Mouse (Mus musculus) neural tube, embryonic 13.5 days (tissue): Measurements from ENCODE around the gene Kcnq2. TPM values are rescaled to one million over a fixed set of nuclear protein-coding genes. Genes with fewer than 3 reads are reported as not detected.
A peak's percentile ranks its signal among the peaks of the same experiment; 100 is the strongest.

Source experiments
- ATAC-seq: fragments of 200-750 bp; cut with Nextera tagmentation; 2 replicates; pipeline ENCODE4 v1.8.0; 2017; ENCODE audit warnings: low read depth, mild to moderate bottlenecking, moderate TSS enrichment, moderate library complexity
- H3K27ac ChIP-seq: fragments of 300-500 bp; sonication (generic); replicated peaks from 2 replicates; pipeline ENCODE4 v1.5.1; 2015; ENCODE audit warnings: moderate library complexity, mild to moderate bottlenecking, inconsistent platforms
- H3K27me3 ChIP-seq: fragments of 300-500 bp; sonication (generic); 2 replicates; pipeline ENCODE4 v1.6.1; 2015; ENCODE audit warnings: mild to moderate bottlenecking, inconsistent platforms
- H3K36me3 ChIP-seq: fragments of 300-500 bp; sonication (generic); 2 replicates; pipeline ENCODE4 v1.6.1; 2015; ENCODE audit warnings: mild to moderate bottlenecking, inconsistent platforms
- H3K4me1 ChIP-seq: fragments of 300-500 bp; sonication (generic); replicated peaks from 2 replicates; pipeline ENCODE4 v1.6.1; 2015; ENCODE audit warnings: inconsistent platforms
- H3K4me2 ChIP-seq: fragments of 300-500 bp; sonication (generic); 2 replicates; pipeline ENCODE4 v1.6.1; 2015; ENCODE audit warnings: inconsistent platforms, mild to moderate bottlenecking, moderate library complexity
- H3K4me3 ChIP-seq: fragments of 300-500 bp; sonication (generic); 2 replicates; pipeline ENCODE4 v1.5.1; 2015; ENCODE audit warnings: mild to moderate bottlenecking, inconsistent platforms
- H3K9ac ChIP-seq: fragments of 300-500 bp; sonication (generic); 2 replicates; pipeline ENCODE4 v1.6.1; 2015; ENCODE audit warnings: moderate library complexity, mild to moderate bottlenecking, inconsistent platforms
- H3K9me3 ChIP-seq: fragments of 300-500 bp; sonication (generic); 2 replicates; pipeline ENCODE4 v1.6.1; 2016; ENCODE audit warnings: inconsistent platforms
- WGBS: fragments of 180-500 bp; shearing (Covaris S2); methylation state at CpG from one replicate; pipeline ENCODE4 v1.1.7; 2015; 5-methylcytosine and 5-hydroxymethylcytosine counted together
- polyA plus RNA-seq: library from polyadenylated mRNA; unstranded; fragments of >200 nt; fragmentation: Nextera tagmentation; extraction: Ambion mirVana; gene quantifications from 2 replicates; pipeline ENCODE4 v1.2.1, GENCODE M21; 2015

The Kcnq2 gene
- polyA plus RNA-seq, 1 experiment from 2014 or later, result 43.9 TPM

- WGBS, result 73% methylated on average over 8 of the region's 8 CpGs
- Histone ChIP-seq H3K9me3 (no peaks in the 10 kb centered on the region), H3K27me3 (no peaks in the 10 kb centered on the region), H3K4me1 (no peaks in the 10 kb centered on the region), H3K9ac (no peak overlapping the region), H3K4me3 (no peak overlapping the region), H3K27ac (no peak overlapping the region), H3K4me2 (no peak overlapping the region), H3K36me3 (peaks cover 93% of the 10 kb centered on the region)
- ATAC-seq, result no peak
Measured at GRCm38 (mm10) chr2:181084997-181085396, 50.1 kb downstream of the Kcnq2 start.

GRCm38 (mm10) chr2:181083945-181084344 lies 51.2 kb downstream of the Kcnq2 start:
- Histone ChIP-seq H3K27ac (no peak overlapping the region), H3K4me3 (no peak overlapping the region), H3K4me2 (no peak overlapping the region), H3K4me1 (no peaks in the 10 kb centered on the region), H3K27me3 (no peaks in the 10 kb centered on the region), H3K36me3 (peaks cover 93% of the 10 kb centered on the region), H3K9ac (no peak overlapping the region), H3K9me3 (no peaks in the 10 kb centered on the region)
- ATAC-seq, result no peak
- 67% methylated on average over 4 of the region's 4 CpGs for WGBS

- WGBS, result 64% methylated on average over 5 of the region's 5 CpGs
Measured at GRCm38 (mm10) chr2:181080886-181081285, 54.2 kb downstream of the Kcnq2 start.

GRCm38 (mm10) chr2:181079518-181079917 lies 55.6 kb downstream of the Kcnq2 start:
- no peak overlapping the region for H3K4me3 ChIP-seq
- H3K4me2 ChIP-seq, result no peak overlapping the region
- no peaks in the 10 kb centered on the region for H3K9me3 ChIP-seq
- no peak for ATAC-seq
- WGBS, result 97% methylated on average over 2 of the region's 2 CpGs
- peaks cover 57% of the 10 kb centered on the region for H3K36me3 ChIP-seq
- H3K27ac ChIP-seq, result no peak overlapping the region
- no peaks in the 10 kb centered on the region for H3K4me1 ChIP-seq
- no peak overlapping the region for H3K9ac ChIP-seq
- H3K27me3 ChIP-seq, result no peaks in the 10 kb centered on the region

More at GRCm38 (mm10) chr2:181080886-181081285, 54.2 kb downstream of the Kcnq2 start:
- H3K27ac ChIP-seq, result no peak overlapping the region
- no peak overlapping the region for H3K4me3 ChIP-seq
- peaks cover 71% of the 10 kb centered on the region for H3K36me3 ChIP-seq
- no peaks in the 10 kb centered on the region for H3K9me3 ChIP-seq
- H3K4me2 ChIP-seq, result no peak overlapping the region
- ATAC-seq, result no peak
- no peaks in the 10 kb centered on the region for H3K27me3 ChIP-seq
- no peaks in the 10 kb centered on the region for H3K4me1 ChIP-seq
- H3K9ac ChIP-seq, result no peak overlapping the region

GRCm38 (mm10) chr2:181078908-181079307 lies 56.2 kb downstream of the Kcnq2 start:
- 88% methylated on average over 2 of the region's 2 CpGs for WGBS
- Histone ChIP-seq H3K27me3 (no peaks in the 10 kb centered on the region), H3K36me3 (peaks cover 52% of the 10 kb centered on the region), H3K27ac (no peak overlapping the region), H3K4me1 (no peaks in the 10 kb centered on the region), H3K9ac (no peak overlapping the region), H3K4me3 (no peak overlapping the region), H3K9me3 (no peaks in the 10 kb centered on the region), H3K4me2 (no peak overlapping the region)
- ATAC-seq, result no peak

GRCm38 (mm10) chr2:181075501-181075900 lies 59.6 kb downstream of the Kcnq2 start:
- no peaks in the 10 kb centered on the region for H3K27me3 ChIP-seq
- H3K4me2 ChIP-seq, result no peak overlapping the region
- 82% methylated on average over 12 of the region's 12 CpGs for WGBS
- H3K36me3 ChIP-seq, result peaks cover 19% of the 10 kb centered on the region
- H3K4me1 ChIP-seq, result no peaks in the 10 kb centered on the region
- H3K4me3 ChIP-seq, result no peak overlapping the region
- no peak overlapping the region for H3K27ac ChIP-seq
- no peak overlapping the region for H3K9ac ChIP-seq
- no peaks in the 10 kb centered on the region for H3K9me3 ChIP-seq
- no peak for ATAC-seq

- no peaks in the 10 kb centered on the region for H3K36me3 ChIP-seq
- H3K4me3 ChIP-seq, result no peak overlapping the region
- no peaks in the 10 kb centered on the region for H3K9me3 ChIP-seq
- ATAC-seq, result peak; percentile 52; the same call in 1 of the 2 replicates
- no peak overlapping the region for H3K27ac ChIP-seq
- H3K4me2 ChIP-seq, result no peak overlapping the region
- H3K4me1 ChIP-seq, result no peaks in the 10 kb centered on the region
- WGBS, result 4% methylated on average over 1 of the region's 1 CpGs
- H3K9ac ChIP-seq, result no peak overlapping the region
- H3K27me3 ChIP-seq, result no peaks in the 10 kb centered on the region
Measured at GRCm38 (mm10) chr2:181072403-181072714, 62.7 kb downstream of the Kcnq2 start.

GRCm38 (mm10) chr2:181071706-181072402 lies 63.2 kb downstream of the Kcnq2 start:
- Histone ChIP-seq H3K9me3 (no peaks in the 10 kb centered on the region), H3K4me3 (no peak overlapping the region), H3K36me3 (no peaks in the 10 kb centered on the region), H3K9ac (no peak overlapping the region), H3K4me1 (no peaks in the 10 kb centered on the region), H3K4me2 (no peak overlapping the region), H3K27ac (no peak overlapping the region), H3K27me3 (no peaks in the 10 kb centered on the region)
- peak; percentile 67 for ATAC-seq
- WGBS, result 55% methylated on average over 7 of the region's 7 CpGs

GRCm38 (mm10) chr2:181070136-181070535 lies 65.0 kb downstream of the Kcnq2 start:
- no peak overlapping the region for H3K9ac ChIP-seq
- H3K4me3 ChIP-seq, result no peak overlapping the region
- H3K27ac ChIP-seq, result no peak overlapping the region
- ATAC-seq, result no peak
- no peak overlapping the region for H3K4me2 ChIP-seq
- no peaks in the 10 kb centered on the region for H3K9me3 ChIP-seq
- WGBS, result 63% methylated on average over 7 of the region's 7 CpGs
- no peaks in the 10 kb centered on the region for H3K36me3 ChIP-seq
- H3K4me1 ChIP-seq, result no peaks in the 10 kb centered on the region
- no peaks in the 10 kb centered on the region for H3K27me3 ChIP-seq

- Histone ChIP-seq H3K36me3 (no peaks in the 10 kb centered on the region), H3K4me3 (no peak overlapping the region), H3K4me2 (no peak overlapping the region), H3K4me1 (no peaks in the 10 kb centered on the region), H3K9ac (no peak overlapping the region), H3K27me3 (no peaks in the 10 kb centered on the region), H3K9me3 (no peaks in the 10 kb centered on the region), H3K27ac (no peak overlapping the region)
- no peak for ATAC-seq
- WGBS, result 77% methylated on average over 5 of the region's 5 CpGs
Measured at GRCm38 (mm10) chr2:181068499-181068898, 66.6 kb downstream of the Kcnq2 start.

- WGBS, result 60% methylated on average over 4 of the region's 4 CpGs
- Histone ChIP-seq H3K27ac (no peak overlapping the region), H3K4me3 (no peak overlapping the region), H3K27me3 (no peaks in the 10 kb centered on the region), H3K9ac (no peak overlapping the region), H3K4me2 (no peak overlapping the region), H3K9me3 (no peaks in the 10 kb centered on the region), H3K4me1 (no peaks in the 10 kb centered on the region), H3K36me3 (no peaks in the 10 kb centered on the region)
- ATAC-seq, result no peak
Measured at GRCm38 (mm10) chr2:181065827-181066226, 69.3 kb downstream of the Kcnq2 start.

- Histone ChIP-seq H3K27me3 (no peaks in the 10 kb centered on the region), H3K4me2 (no peak overlapping the region), H3K4me3 (no peak overlapping the region), H3K27ac (no peak overlapping the region), H3K9ac (no peak overlapping the region), H3K36me3 (no peaks in the 10 kb centered on the region), H3K9me3 (no peaks in the 10 kb centered on the region), H3K4me1 (peaks cover 29% of the 10 kb centered on the region)
- ATAC-seq, result peak; percentile 66
- WGBS, result 18% methylated on average over 5 of the region's 5 CpGs
Measured at GRCm38 (mm10) chr2:181060127-181060526, 75.0 kb downstream of the Kcnq2 start.

- Histone ChIP-seq H3K27ac (no peak overlapping the region), H3K9ac (no peak overlapping the region), H3K27me3 (no peaks in the 10 kb centered on the region), H3K4me3 (no peak overlapping the region), H3K4me2 (no peak overlapping the region), H3K4me1 (peaks cover 32% of the 10 kb centered on the region), H3K9me3 (no peaks in the 10 kb centered on the region), H3K36me3 (no peaks in the 10 kb centered on the region)
- peak; percentile 43; the same call in 1 of the 2 replicates for ATAC-seq
- WGBS, result 2% methylated on average over 3 of the region's 3 CpGs
Measured at GRCm38 (mm10) chr2:181058193-181058592, 76.9 kb downstream of the Kcnq2 start.
